Mouse (Mus musculus): ENCODE measurements around the gene Tmem269. TPM values are rescaled to one million over a fixed set of nuclear protein-coding genes. Genes with fewer than 3 reads are reported as not detected.

Gene Tmem269
- not detected for polyA plus RNA-seq (2017; shearing (Covaris generic))

DNA sequence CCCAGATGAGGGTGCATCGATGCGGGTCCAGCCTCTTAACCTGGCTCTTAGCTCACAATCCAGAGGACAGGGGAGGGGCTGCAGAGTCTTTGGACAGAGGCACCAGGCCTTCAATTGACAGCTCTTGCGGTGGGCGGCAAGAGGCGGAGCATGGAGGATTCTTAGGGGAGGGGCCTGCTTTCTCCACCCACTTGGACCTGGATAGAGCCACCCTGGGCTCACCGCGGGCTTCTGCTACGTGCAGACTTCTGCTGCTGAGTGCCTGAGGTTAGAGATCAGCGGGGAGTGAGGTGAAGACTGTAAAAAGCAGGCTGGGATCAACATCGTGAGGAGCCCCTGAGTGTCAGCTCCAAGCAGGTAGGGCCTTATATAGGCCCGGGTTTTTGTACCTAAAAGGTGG is at the start of gene Tmem269:
Gene Tmem269, minus strand, starts transcription at position 49 of the 400 bp plus-strand sequence.
- ATAC-seq = no peak

- no peak for ATAC-seq
These were observed 48.6 kb upstream of the Tmem269 start for GRCm38 (mm10) chr4:119266606-119267005.

DNA sequence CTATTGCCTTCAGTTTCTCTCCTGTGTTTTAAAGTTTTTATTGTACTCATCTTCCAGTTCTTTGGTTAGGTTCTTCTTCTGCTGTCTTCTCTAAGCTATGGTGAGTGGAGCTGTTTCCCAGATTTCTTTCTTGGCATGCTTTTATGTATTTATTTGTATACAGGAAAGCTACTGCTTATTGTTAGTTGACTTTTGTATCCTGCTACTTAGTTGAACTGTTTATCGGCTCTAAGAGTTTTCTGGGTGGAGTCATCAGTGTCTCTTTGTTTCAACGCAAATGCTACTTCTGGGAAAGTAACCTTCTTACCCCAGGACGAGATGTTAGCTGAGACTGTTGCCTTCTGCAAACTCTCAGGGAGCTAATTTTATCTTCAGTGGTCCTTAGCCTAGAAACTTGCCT is 45.4 kb upstream of the Tmem269 start:
- ATAC-seq = no peak

- no peak for ATAC-seq
These were observed 44.5 kb upstream of the Tmem269 start for GRCm38 (mm10) chr4:119262483-119262882.

DNA sequence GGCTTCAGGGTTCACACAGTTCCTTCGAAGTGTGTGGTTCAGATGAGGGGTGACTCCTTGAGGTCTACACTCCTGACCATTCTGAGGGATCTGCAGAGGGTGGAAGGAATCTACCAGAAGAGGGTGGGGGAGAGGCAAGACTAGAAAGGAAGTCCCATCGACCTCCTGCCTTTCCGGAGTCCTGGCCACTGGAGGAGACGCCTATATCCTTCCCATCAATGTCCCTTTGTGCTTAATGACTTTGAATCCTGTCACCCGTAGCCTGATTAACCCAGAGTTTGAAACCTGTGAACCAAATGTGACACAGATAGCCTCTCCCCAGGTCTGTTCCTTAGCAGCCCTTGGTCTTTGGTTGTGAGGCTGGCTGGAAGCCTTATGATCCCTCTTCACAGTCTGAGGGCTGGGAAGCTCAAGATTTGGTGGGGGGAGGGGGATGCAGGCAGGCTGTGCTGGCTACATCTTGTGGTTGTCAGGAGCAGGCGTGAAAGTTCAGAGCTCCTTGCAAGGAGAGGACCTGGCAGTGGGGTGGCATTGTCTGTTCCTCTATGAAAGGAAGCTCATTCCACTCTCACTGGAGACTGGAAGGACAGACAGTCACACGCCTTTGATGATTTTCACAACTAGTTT is 43.2 kb upstream of the Tmem269 start:
- ATAC-seq = no peak

GRCm38 (mm10) chr4:119259344-119260254 is 41.6 kb upstream of the Tmem269 start:
- no peak for ATAC-seq

GRCm38 (mm10) chr4:119257083-119257482 is 39.1 kb upstream of the Tmem269 start:
- no peak for ATAC-seq

GRCm38 (mm10) chr4:119255351-119255750 is 37.3 kb upstream of the Tmem269 start, which contains the start of gene Cldn19:
Gene Cldn19, plus strand, starts transcription at chr4:119255414.
- no peak for ATAC-seq

DNA sequence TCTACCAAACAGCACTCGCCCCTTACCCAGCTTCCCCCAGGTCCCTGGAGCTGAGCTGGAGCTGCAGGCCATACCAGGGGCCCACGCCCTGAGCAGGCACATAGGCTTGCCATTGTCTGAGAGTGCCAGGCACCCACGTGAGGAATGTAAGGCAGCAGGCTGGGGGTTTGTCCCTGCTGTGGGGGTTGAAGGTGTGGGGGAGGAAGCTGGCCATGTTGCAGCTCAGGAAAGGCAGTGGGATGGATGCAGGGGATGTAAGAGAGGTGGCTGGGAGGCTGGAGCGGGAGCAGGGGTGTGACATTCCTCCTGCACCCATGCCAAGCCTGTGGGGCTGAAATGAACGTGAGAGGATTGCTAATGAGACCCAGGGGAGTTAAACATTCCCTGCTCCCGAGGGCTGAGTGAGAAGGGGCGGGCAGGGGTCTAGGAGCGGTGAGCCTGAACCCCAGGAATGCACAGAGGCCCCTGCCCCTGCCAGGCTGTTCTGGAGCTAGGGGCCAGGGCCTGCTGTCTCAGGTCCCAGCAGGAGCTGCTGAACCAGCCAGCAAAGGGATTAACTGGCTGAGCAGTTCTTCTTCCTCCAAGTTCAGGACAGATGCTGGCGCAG is 36.1 kb upstream of the Tmem269 start:
- ATAC-seq = no peak

- ATAC-seq = no peak
These were observed 34.2 kb upstream of the Tmem269 start for GRCm38 (mm10) chr4:119252025-119252808.

DNA sequence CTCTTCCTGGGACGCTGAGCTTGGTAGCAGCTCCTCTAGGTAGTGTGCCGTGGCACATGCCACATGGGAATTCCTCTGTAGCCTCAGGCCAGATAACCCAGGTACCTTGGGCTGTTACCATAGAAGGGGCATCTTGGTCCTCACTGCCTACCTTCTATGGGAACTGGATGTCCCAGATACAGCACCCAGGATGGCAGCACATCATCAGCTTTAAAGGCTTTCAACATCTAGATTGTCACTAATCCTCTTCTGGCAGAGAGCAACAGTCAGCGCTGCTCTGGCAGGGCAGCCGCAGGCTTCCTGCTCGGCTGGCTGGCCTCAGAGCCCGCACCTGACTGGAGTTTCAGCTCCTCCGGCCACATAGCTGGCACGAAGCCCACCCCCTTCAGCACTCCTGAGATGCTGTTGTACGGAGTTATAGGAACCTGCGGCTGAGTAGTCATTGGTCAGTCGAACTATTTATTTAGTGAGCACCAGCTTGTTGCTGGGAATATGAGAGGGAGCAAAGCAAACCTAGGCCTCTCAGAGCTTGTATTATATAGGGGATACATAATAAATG is 30.5 kb upstream of the Tmem269 start:
- ATAC-seq = no peak

- ATAC-seq = peak; percentile 64
These were observed 29.6 kb upstream of the Tmem269 start for GRCm38 (mm10) chr4:119247462-119248235.

- no peak for ATAC-seq
These were observed 28.7 kb upstream of the Tmem269 start for GRCm38 (mm10) chr4:119246688-119247225.

DNA sequence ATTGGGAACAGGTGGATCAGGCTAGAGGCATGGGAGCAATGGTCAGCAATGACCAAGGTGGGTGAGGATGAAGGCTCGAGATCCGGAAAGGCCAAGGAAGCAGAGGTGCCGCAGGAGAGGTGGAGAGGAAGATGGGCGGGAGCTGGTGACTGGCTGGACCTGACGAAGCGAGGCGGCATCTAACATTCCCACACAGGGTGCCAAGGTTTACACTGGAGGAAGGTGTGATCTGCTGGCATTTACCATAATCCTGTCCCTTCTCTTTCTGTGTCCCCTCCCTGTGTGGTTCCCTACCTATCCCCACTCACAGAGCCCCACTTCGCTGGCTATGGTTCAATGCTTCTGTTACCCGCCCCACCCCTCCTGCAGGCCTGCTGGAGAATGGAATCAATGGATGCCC is 27.9 kb upstream of the Tmem269 start:
- no peak for ATAC-seq

DNA sequence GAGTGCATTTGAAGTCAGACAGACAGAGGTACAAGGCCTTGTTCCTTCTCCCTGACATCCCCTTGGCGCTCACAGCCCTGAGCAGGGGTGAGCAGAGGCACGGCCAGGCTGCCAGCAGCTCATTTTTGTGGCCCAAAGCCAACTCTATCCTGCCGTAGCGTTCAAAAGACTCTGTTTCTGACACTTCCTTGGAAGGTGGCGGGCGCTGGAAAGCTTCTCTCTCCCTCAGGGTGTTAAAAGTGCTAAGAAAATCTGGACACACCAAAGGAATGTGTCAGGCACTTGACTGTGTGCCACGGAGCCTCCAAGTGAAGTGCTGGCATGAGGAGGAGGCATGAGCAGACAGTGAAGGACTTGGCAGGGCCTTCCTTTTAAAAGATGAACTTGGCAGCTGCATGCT is 27.5 kb upstream of the Tmem269 start:
- no peak for ATAC-seq

DNA sequence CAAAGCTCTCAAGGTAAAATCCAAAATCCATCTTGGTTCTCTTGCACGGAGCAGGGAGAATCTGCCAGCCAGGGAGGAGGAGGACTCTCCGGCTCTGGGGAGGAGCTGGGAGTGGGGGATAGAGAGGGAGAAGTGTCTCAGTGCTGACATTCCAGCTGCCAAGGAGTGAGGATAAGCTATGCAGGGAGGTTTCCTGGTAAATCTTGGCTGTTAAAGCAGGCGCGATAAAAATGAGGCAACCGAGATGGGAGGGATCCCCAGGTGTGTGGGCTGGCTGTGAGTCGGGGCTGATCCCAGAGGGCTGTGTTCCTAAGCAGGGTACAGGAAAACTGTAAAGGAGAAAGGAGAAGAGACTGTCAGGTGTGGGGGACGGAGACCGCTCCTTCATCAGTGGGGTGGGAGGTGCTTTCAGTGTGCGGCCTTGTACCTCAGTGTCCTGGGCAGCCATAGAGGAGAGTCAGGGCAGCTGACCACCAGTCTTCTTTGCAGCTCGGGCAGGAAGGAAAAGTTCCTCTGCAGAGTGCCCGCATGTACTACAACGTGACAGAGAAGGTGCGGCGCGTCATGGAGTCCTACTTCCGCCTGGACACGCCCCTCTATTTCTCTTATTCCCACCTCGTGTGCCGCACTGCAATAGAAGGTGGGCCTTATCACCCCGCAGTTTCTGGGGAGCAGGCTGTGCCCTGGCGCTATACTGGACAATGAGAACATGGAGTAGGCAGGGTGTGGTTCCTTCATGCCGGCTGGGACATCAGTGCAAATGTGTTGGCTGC is 26.6 kb upstream of the Tmem269 start:
- ATAC-seq = no peak

DNA sequence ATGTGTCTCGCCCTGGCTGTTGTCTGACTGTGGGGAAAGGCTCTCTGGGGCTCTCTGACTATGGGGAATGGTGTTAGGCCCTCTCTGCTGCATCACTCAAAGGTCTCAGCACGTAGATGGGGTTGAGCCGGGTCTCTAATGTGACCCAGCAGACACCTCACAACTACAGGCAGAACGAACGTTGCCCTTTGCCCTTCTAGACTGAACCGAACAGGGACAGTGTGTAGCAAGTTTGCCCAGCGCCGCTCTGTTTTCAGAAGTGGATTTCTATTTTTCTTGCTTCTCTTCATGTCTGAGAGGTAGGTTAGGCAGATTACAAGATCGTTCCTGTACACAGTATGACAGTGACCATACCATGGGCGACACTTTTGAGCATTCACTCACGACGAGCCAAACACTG is 24.6 kb upstream of the Tmem269 start:
- no peak for ATAC-seq

- ATAC-seq = no peak
These were observed 23.6 kb upstream of the Tmem269 start for GRCm38 (mm10) chr4:119241664-119242063.

- ATAC-seq = peak; percentile 94
These were observed 21.2 kb upstream of the Tmem269 start for GRCm38 (mm10) chr4:119239181-119239682.

DNA sequence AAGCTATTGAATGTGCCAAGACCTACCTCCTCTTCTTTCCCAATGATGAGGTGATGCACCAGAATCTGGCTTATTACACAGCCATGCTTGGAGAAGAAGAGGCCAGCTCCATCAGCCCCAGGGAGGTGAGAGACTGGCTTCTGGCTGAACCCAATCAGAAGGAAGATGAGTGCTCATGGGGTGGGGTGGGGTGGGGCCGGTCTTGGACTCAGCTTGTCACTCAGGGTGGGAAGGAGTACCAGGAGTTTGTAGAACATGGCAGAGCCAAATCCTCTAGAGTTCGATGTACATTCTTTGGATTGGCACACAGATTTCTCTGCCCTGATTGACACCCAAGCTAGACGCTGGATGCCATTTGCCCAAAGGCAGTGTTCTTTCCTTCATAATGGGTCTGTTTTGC is 20.6 kb upstream of the Tmem269 start:
- no peak for ATAC-seq

Measured in inflammation-experienced regulatory T-cells, adult 6 months (primary cell).